Mouse (Mus musculus) heart, adult 8-10 months (tissue): ENCODE results near the gene Rprd2. TPM values are rescaled to one million over a fixed set of nuclear protein-coding genes. Genes with fewer than 3 reads are reported as not detected.
"Not testable (repeated sequence)": the region's sequence is repeated elsewhere in the genome, so short reads cannot be mapped to it uniquely, and the experiment has no call there.

Experiments
- DNase-seq: peaks from one replicate; pipeline ENCODE4 v3.0.0; 2022; ENCODE audit warnings: low spot score
- total RNA-seq, 4 experiments: library from RNA; stranded (reverse); gene quantifications; 2 replicates each; pipeline ENCODE4 v1.2.4; 2022

Rprd2 gene
- 10 to 100 TPM; 39.1 to 47.6 (median 41.0) TPM for total RNA-seq

- DNase-seq = peak; percentile 66
These were observed at the start of gene Rprd2 for GRCm38 (mm10) chr3:95818571-95819288. Rprd2 (minus strand) TSS chr3:95818863.

DNA sequence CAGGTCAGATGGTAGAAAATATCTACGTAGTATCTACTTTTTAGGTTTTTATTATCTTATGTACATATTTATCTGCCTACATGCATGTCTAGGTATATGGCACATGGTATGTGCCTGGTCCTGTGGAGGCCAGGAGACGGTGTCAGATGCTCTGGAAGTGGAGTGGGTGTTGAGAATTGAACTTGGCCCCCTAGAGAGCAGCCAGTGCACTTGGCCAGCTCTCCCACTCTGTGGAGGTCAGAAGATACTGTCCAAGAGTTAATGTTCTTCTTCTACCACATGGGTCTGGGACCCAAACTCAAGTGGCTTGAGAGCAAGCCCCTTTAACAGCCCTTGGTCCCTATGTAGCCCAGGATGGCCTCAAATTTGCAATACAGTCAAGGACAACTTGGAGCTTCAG lies 48.7 kb upstream of the Rprd2 start:
- DNase-seq = no peak

DNA sequence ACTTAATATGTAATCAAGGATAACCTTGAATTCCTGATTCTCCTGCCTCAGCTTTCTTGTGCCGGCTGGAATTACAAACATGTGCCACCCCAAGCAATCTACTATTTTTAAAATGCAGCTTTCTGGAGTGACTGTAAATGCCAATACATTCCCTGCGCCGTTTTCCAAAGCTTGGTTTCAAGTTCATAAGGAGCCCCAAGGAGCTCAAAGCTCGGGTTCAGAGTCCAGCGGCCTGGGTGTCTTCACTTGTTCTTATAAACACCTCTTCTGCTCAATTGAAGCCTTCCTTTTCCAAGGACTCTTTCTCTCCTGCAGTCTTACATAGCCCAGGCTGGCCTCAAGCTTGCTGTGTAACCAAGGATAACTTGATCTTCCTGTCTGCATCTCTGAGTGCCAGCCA lies 47.4 kb upstream of the Rprd2 start:
- DNase-seq = no peak

DNA sequence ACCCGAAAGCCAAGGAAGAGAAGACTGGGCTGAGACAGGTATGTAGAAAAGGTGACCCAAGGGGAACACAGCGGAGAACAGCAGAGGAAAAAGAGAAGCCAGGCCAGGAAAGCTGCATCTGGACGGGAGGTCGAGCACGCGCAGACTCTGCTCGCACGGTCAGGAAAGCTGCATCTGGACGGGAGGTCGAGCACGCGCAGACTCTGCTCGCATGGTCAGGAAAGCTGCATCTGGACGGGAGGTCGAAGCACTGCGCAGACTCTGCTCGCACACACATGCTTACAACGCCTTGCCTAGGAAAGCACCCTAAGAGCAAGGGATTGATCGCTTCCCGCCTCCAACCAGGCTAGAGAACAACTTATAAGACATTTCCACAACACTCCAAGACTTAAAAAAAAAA lies 46.9 kb upstream of the Rprd2 start:
- no peak for DNase-seq

DNA sequence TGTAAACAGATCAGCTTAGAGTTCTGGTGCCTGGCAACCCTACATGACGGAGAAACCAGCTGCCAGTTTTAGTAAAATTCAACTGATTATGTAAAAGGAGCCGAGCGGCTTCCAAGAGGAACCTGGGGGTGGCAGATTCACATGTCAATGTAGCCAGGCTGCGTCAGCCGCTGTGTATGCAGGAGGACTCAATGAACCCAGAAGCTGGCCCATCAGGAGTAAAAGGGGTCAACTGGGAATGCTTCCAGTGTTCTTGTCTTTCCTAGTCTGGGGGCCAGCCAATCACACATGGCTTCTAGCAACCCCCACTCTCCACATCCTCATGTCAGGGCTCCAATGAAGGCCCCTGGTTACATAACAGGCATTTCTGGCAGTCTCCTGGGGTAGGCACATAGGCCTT lies 46.4 kb upstream of the Rprd2 start:
- DNase-seq = peak; percentile 41

GRCm38 (mm10) chr3:95863578-95863977 lies 44.9 kb upstream of the Rprd2 start:
- DNase-seq = no peak

DNA sequence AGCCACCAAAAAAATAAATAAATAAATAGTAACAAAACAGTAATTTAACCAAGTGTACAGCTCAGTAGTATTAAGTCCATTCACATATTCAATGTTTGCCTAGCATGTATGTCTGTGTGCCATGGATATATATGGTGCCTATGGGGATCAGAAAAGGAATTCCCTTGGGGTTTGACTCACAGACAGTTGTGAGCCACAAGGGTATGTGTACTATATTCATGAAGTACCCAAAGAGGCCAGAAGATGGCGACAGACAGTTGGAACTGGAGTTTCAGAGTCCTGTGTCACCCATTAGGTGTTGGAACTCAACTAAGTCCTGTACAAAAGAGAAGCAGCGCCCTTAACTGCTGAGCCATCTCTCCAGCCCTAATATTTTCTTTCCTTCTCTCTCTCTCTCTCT lies 43.1 kb upstream of the Rprd2 start:
- DNase-seq = peak; percentile 89

- DNase-seq = no peak
These were observed 42.6 kb upstream of the Rprd2 start for GRCm38 (mm10) chr3:95861216-95861615.

DNA sequence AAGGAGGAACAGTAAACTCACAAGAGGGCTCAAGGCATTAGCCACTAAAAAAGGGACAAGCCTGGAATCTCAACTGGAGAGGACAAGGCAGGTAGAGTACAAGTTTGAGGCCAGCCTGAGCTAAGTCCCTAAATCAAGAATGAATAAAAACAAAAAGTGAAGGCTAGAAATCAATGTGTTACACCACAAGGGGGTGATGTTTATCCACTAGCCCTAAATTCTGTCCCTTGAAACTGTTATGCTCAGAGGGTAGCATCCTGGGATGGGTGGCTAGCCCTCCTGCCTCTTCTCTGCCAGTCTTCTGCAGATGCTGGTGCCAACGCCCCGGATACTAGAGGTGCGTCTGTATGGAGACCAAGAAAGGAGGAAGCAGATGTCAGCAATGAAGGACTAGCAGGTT lies 41.7 kb upstream of the Rprd2 start:
- DNase-seq = no peak

- not testable (repeated sequence) for DNase-seq
These were observed 39.6 kb upstream of the Rprd2 start for GRCm38 (mm10) chr3:95858278-95858677.

GRCm38 (mm10) chr3:95857050-95857449 lies 38.4 kb upstream of the Rprd2 start:
- not testable (repeated sequence) for DNase-seq

GRCm38 (mm10) chr3:95856115-95856514 lies 37.5 kb upstream of the Rprd2 start:
- no peak for DNase-seq

DNA sequence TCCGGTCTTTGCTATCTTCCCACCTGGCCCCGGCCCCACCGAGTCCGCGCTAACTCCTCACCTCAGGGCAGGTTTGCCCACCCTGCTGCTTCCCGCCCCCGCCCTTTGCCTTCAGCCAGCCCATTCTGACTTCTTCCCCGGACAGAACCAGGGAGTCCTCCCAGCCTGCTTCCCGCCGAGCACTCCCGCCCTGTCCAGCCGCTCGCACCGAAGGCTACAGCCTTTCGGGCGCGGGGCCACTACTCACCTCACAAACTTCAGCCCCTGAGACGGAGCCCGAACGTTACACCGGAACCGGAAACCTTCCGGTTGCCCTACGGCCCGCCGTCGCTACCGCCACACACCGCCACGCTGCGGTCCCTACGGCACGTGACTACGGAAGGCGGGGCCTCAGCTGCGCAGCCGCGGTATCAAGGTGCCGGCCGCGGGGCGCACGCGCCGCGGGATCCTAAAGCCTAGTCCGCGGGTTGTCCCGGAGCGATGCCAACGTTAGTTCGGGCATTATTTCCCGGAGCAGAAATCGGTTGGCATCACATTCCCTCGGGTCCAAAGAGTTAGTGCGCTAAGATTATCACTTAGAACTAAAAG lies 36.9 kb upstream of the Rprd2 start, which contains the start of gene Prpf3:
Gene Prpf3, minus strand, starts transcription at position 384 of the 588 bp plus-strand sequence.
- DNase-seq = peak; percentile 96

GRCm38 (mm10) chr3:95851317-95851716 lies 32.7 kb upstream of the Rprd2 start:
- no peak for DNase-seq

- no peak for DNase-seq
These were observed 31.9 kb upstream of the Rprd2 start for GRCm38 (mm10) chr3:95850611-95851010.

DNA sequence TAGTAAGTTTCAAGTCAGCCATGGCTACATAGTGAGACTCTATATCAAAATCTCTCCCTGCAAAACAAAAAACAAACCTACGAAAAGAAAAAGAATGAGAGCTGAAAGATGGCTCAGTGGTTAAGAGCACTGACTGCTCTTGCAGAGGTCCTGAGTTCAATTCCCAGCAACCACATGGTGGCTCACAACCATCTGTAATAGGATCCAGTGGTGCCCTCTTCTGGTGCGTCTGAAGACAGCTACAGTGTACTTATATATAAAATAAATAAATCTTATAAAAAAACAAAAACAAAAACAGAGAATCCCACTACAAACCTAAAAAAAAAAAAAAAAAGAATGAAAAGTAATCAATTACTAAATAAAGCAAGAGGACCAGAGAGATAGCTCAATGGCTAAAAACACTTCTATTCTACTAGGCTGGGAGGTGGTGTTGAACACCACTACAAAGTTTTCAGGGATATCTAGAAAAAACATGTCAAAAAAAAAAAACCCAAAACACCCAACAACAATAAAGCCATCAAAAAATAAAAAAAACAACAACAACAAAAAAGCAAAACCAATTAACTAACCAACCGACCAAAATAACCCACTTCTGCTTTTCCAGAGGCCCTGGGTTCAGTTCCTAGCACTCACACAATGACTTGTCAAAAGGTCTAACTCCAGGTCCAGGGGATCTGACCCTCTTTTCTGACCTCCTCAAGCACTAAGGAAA lies 24.0 kb upstream of the Rprd2 start:
- no peak for DNase-seq

GRCm38 (mm10) chr3:95839250-95839649 lies 20.6 kb upstream of the Rprd2 start:
- DNase-seq = no peak

DNA sequence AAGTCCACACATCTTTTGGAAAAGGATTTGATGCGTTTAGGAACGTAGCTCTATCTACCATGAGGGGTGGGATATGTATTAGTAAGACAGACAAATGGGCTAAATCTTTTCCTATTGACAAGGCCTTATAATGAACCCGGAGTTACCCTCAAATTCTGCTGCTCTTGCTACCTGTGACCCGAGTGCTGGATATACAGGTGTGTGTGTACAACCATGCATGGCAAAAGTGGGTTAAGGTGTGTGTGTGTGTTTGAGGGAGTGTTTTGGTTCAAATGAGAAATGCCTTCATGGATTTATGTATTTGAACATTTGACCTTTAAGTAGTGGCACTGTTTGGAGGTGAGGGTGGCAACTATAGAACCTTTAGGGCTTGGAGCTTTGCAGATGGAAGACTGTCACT lies 10.4 kb upstream of the Rprd2 start:
- no peak for DNase-seq

GRCm38 (mm10) chr3:95826275-95826674 lies 7.6 kb upstream of the Rprd2 start:
- DNase-seq = no peak

DNA sequence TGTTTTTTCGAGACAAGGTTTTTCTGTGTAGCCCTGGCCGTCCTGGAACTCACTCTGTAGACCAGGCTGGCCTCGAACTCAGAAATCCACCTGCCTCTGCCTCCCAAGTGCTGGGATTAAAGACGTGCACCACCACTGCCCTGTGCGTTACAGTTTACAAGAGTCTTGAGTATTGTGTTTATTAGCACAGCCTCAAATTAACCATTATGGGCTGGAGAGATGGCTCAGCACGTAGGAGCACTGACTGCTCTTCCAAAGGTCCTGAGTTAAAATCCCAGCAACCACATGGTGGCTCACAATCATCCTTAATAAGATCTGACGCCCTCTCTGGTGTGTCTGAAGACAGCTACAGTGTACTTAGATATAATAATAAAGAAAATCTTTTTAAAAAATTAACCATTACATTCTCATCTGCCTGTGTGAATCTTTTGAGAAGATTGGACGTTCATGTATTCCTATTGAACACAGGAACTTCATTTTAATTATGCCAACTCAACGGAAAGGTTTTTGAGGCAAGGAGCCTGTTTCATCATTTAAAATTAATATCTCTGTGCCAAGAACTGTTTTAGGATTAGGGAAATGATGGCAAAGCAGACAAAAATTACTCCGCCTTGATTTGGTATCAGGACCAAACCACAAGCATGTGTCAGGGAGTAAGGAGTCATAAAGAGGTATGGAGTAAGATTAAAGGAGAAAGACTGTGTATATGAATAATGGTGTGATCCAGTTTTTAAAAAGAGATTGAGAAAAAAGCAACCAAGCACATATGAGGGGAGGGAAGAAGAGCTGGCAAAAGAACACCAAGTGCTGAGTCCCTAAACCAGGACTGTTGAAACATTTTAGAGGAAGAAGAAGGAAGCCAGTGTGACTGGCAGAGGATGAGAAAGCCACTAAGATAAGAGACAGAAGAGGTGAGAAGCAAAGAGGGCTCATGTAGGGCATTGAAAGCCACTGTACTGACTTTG lies 1.7 kb upstream of the Rprd2 start:
- no peak for DNase-seq

DNA sequence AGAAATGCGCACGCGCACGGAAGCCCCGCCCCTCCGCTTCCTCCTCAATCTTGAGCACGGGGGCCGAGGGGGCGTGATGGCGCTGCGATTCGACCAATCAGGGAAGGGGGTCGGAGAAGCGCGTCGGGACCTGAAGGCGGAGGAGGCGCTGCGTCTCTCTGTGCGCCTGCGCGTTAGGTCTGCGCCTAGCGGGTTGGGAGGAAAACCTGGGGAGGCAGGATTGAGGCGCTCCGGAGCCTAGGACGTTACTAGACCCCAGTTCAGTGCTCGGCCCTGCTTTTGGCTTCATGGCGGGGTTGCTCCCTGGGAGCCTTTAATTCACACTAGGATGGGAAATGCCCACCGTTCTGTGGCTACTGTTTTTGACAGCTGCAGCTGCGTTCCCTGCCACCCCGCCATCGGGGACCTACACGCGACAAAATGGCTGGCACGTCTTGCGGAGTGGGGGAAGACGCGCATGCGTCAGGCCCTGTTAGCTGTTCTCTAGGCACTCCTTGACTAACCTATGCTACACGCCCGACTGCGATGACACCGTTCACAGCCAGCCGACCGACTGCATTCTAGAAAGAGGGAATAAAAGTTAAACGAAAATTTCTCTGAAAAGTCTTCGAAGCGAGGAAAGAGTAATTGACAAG lies 805 bp upstream of the Rprd2 start:
- DNase-seq = peak; percentile 99
